Mouse (Mus musculus) layer of hippocampus, adult 11-12 months (tissue): ENCODE results near the gene Zic2.

Experiments
- DNase-seq: peaks from one replicate; pipeline ENCODE4 v3.0.0; 2022; ENCODE audit warnings: low spot score

Gene Zic2

DNA sequence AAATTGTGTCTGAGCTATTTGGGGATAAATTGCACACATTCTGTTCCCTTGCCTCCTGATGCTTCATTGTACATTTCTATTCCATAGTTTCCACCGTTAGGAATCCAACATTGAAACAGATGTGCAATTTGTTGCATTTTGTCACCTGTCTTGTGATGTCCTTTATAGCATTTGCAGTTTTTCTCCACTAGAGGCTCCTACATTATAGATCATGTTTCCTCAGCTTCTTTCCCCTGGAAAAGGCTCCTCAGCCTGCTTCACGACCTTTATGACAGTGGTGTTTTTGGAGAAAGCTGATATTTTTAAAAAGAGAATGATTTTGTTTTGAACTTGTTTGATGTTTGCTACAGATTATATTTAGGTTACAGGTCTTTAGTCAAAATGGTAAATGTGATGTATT lies 33.8 kb downstream of the Zic2 start:
- DNase-seq: no peak

DNA sequence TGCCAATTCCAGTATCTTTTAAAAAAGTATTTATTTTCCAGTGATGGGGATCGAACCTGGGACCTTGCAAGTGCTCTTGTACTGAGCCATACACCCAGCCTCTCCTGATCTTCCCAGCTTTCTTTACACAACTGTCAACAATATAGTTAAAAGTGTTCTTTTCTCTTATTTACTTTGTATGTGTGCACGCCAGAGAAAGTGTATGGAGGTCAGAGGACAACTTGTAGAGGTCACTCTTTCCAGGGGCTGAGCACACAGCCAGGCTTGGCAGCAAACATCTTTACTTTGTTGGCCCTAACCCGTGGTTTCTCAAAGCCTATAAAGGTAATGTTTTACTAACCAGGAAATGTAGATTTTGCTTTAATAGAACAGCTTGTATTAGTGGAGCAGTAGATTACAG lies 36.3 kb downstream of the Zic2 start:
- no peak for DNase-seq

DNA sequence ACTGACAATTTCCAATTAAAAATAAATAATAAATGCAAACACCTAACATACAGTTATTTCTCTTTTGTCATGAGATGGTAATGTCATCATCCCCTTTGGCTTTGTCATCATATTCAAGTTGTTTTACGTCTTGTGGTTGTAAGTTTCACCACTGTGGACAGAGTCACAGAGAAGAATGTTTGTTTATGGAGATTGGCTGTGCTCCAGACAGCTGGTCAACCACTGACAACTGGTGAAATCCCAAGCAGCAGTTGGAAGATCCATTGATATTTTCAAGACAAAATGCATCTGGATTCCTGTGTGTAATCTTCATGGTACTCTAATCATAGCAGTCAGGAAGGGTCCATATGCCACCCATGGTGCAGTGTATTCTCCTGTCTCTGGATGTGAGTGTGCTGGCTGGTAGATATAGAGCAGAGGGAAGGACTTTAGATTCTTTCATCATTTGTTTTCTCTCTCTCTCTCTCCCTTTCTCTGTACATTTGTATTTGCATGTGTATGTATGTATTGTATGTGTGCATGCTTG lies 38.3 kb downstream of the Zic2 start:
- DNase-seq: no peak

DNA sequence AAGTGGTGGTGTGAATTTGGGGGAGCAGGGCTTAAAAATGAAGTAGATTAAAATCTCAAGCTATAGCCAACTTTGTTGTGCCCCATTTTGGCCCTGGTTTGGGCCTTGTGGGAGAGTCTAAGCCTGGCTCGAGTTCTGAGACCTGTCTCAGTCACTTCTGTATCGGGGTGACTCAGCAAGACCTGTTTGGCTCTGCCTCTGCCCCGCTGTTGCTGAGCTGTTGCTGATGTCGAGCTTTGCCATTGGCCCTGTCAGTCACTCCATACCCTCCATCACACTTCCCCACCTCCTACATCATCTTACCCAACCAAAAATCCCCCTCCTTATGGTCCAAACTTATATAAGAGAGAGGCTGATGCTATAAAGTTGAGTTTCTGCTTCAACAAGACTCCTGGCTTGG lies 53.2 kb downstream of the Zic2 start:
- no peak for DNase-seq
